Mouse (Mus musculus): ENCODE data around the gene Bckdk. TPM values are rescaled to one million over a fixed set of nuclear protein-coding genes. Genes with fewer than 3 reads are reported as not detected.

The Bckdk gene
- polyA plus RNA-seq, 1 experiment from 2014 or later, result 155 TPM

DNA sequence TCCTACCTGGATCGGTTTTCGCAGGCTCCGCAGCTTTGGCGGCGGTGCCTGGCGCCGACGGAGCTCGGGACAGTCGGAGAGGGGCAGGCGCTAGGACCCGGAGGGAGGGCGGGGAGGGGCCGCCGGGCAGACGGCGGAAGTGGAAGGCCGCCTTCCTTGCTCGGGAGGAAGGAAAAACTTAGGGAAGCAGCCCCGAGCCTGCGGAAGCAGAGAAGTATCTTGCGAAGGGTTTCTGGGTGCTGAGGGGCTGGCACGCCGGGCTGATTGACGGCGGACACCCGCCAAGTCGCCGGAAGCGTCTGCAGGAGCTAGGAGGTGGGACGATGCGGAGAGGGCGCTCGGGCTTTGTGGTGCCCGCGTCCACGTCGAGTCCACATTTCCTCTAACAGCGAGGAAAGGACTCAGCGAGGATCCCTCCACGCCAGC, 27.8 kb upstream of the Bckdk start, which contains the start of gene Zfp646:
Gene Zfp646 (plus strand): TSS at position 181 of the 426 bp plus-strand sequence.
- Histone ChIP-seq H3K27ac (ENCODE audit: low read depth, low read length) (peak within 1 kb of the TSS; percentile 99), H3K9me3 (ENCODE audit: control insufficient read depth, low read length) (no peaks in the 10 kb centered on the region), H3K27me3 (ENCODE audit: control insufficient read depth, insufficient read depth, low read length) (no peaks in the 10 kb centered on the region), H3K36me3 (ENCODE audit: control insufficient read depth, insufficient read depth, low read length) (peaks cover 34% of the 10 kb centered on the region), H3K4me1 (ENCODE audit: control insufficient read depth, insufficient read depth, low read length) (peaks cover 13% of the 10 kb centered on the region), H3K4me2 (replicated peaks; ENCODE audit: low read depth, low read length) (peak within 1 kb of the TSS; percentile 51), H3K4me3 (ENCODE audit: low read length) (peak within 1 kb of the TSS; percentile 81), H3K9ac (ENCODE audit: low read depth, low read length) (peak within 1 kb of the TSS; percentile 97)
- WGBS, result under 1% methylated on average over 41 of the region's 41 CpGs
- peak; percentile 87 for ATAC-seq (ENCODE audit: low FRiP score, low TSS enrichment)

DNA sequence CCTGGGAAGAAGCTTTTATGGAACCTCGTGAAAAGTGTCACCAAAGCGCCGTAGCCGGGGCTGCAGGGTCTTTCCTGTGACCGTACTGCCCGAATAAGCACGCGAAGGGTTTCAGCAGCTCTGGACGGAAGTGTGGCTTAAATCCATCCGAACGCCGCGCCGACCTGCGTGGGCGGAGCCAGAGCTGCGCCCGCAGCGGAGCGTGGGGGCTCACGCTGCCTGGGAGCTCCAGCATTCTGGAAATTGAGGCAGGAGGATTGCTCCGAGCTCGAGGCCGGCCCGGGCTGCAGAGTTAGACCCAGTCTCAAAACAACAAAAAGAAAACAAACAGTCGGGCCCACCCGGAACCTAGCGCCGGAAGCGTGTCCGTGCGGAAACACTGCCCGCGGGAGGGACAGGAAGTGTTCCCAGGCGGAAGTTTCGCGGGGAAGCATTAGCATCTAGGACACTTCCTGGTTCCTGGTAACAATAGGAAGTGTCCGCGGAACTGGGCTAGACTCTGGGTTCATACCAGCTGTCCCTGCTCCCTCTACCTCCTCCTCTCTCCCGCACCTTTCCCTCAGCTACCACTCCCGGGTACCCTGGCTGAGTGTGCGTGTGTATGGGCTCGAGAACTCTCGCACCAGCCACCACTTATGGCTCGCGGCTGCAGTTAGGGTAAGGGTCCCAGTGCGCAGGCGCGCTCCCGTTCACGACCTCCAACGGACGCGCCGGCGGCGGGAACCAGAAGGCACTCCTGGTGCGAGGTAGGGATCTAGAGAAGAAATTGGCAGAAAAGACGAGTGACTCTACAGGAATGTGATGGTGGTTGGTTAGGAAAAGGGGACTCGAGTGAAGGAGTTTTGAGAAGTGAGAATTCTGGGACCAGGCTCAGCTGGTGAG, 27.2 kb upstream of the Bckdk start, which contains the start of gene Zfp668:
Gene Zfp668 (minus strand): TSS at position 362 of the 882 bp plus-strand sequence.
- peak within 1 kb of the TSS; percentile 97 for H3K9ac ChIP-seq (ENCODE audit: low read depth, low read length)
- H3K4me1 ChIP-seq (ENCODE audit: control insufficient read depth, insufficient read depth, low read length), result peaks cover 13% of the 10 kb centered on the region
- peak within 1 kb of the TSS; percentile 81 for H3K4me3 ChIP-seq (ENCODE audit: low read length)
- peak; percentile 74 for ATAC-seq (ENCODE audit: low FRiP score, low TSS enrichment)
- WGBS, result under 1% methylated on average over 60 of the region's 60 CpGs
- H3K27ac ChIP-seq (ENCODE audit: low read depth, low read length), result peak within 1 kb of the TSS; percentile 99
- peaks cover 41% of the 10 kb centered on the region for H3K36me3 ChIP-seq (ENCODE audit: control insufficient read depth, insufficient read depth, low read length)
- no peaks in the 10 kb centered on the region for H3K9me3 ChIP-seq (ENCODE audit: control insufficient read depth, low read length)
- peak within 1 kb of the TSS; percentile 51 for H3K4me2 ChIP-seq (replicated peaks; ENCODE audit: low read depth, low read length)
- no peaks in the 10 kb centered on the region for H3K27me3 ChIP-seq (ENCODE audit: control insufficient read depth, insufficient read depth, low read length)

DNA sequence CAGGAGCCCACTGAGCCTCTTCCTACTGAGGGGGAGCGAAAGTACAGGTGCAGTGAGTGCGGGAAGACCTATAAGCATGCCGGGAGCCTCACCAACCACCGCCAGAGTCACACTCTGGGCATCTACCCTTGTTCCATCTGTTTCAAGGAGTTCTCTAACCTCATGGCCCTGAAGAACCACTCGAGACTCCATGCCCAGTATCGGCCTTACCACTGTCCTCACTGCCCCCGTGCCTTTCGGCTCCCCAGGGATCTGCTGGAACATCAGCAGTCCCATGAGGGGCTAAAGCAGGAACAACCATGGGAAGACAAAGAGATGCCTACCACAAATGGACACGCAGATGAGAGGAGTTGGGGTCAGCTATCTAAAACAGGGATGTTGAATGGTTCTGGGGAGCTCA, 24.6 kb upstream of the Bckdk start:
- WGBS, result 96% methylated on average over 9 of the region's 9 CpGs
- ATAC-seq (ENCODE audit: low FRiP score, low TSS enrichment), result no peak
- Histone ChIP-seq H3K9ac (ENCODE audit: low read depth, low read length) (no peak overlapping the region), H3K27ac (ENCODE audit: low read depth, low read length) (no peak overlapping the region), H3K9me3 (ENCODE audit: control insufficient read depth, low read length) (no peaks in the 10 kb centered on the region), H3K27me3 (ENCODE audit: control insufficient read depth, insufficient read depth, low read length) (no peaks in the 10 kb centered on the region), H3K4me3 (ENCODE audit: low read length) (no peak overlapping the region), H3K4me1 (ENCODE audit: control insufficient read depth, insufficient read depth, low read length) (peaks cover 15% of the 10 kb centered on the region; the same call in 1 of the 2 replicates), H3K4me2 (replicated peaks; ENCODE audit: low read depth, low read length) (no peak overlapping the region), H3K36me3 (ENCODE audit: control insufficient read depth, insufficient read depth, low read length) (peaks cover 64% of the 10 kb centered on the region)

DNA sequence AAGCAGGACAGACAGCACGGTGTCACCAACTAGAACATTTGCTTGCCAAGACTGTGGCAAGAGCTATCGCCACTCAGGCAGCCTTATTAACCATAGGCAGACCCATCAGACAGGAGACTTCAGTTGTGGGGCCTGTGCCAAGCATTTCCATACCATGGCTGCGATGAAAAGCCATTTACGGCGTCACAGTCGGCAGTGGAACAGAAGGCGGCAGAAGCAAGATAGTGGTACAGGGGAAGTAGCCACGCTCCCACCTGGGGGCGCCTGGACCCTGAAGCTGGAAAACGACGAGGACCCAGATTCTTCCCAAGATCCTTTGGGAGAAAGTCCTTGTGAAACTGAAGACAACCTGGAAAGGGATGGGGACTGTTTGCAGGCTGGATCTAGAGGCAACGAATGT, 23.5 kb upstream of the Bckdk start:
- Histone ChIP-seq H3K27ac (ENCODE audit: low read depth, low read length) (no peak overlapping the region), H3K4me1 (ENCODE audit: control insufficient read depth, insufficient read depth, low read length) (0 out of 2 replicates have a peak, but pooled peaks cover 12% of the 10 kb centered on the region), H3K9me3 (ENCODE audit: control insufficient read depth, low read length) (no peaks in the 10 kb centered on the region), H3K4me2 (replicated peaks; ENCODE audit: low read depth, low read length) (no peak overlapping the region), H3K4me3 (ENCODE audit: low read length) (no peak overlapping the region), H3K36me3 (ENCODE audit: control insufficient read depth, insufficient read depth, low read length) (peaks cover 73% of the 10 kb centered on the region), H3K27me3 (ENCODE audit: control insufficient read depth, insufficient read depth, low read length) (no peaks in the 10 kb centered on the region), H3K9ac (ENCODE audit: low read depth, low read length) (no peak overlapping the region)
- 85% methylated on average over 12 of the region's 12 CpGs for WGBS
- ATAC-seq (ENCODE audit: low FRiP score, low TSS enrichment), result no peak

DNA sequence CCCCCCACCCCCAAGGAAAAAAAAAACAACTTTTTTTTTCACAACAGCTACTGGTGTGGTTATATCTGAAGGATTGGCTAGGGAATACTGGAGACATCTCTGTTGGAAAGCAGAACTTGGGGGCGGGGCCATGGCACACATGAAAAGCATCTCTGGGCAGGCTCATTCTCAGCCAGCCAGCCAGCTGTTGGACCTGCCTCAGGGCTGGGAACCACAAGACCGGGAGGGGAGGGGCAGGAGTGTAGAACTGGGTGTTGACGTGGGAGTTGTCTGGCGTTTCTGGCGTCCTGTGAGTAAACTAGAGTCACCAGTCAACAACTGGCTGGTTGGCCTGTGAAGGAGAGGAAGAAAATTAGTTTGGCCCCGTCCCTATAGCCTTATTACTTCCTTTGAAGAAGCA, 17.9 kb upstream of the Bckdk start:
- Histone ChIP-seq H3K4me3 (ENCODE audit: low read length) (no peak overlapping the region), H3K36me3 (ENCODE audit: control insufficient read depth, insufficient read depth, low read length) (peaks cover 85% of the 10 kb centered on the region), H3K4me2 (replicated peaks; ENCODE audit: low read depth, low read length) (no peak overlapping the region), H3K9ac (ENCODE audit: low read depth, low read length) (no peak overlapping the region), H3K9me3 (ENCODE audit: control insufficient read depth, low read length) (no peaks in the 10 kb centered on the region), H3K27ac (ENCODE audit: low read depth, low read length) (no peak overlapping the region), H3K27me3 (ENCODE audit: control insufficient read depth, insufficient read depth, low read length) (no peaks in the 10 kb centered on the region), H3K4me1 (ENCODE audit: control insufficient read depth, insufficient read depth, low read length) (0 out of 2 replicates have a peak, but pooled peaks cover 6% of the 10 kb centered on the region)
- no peak for ATAC-seq (ENCODE audit: low FRiP score, low TSS enrichment)
- whole genome bisulfite sequencing, result 61% methylated on average over 6 of the region's 6 CpGs

DNA sequence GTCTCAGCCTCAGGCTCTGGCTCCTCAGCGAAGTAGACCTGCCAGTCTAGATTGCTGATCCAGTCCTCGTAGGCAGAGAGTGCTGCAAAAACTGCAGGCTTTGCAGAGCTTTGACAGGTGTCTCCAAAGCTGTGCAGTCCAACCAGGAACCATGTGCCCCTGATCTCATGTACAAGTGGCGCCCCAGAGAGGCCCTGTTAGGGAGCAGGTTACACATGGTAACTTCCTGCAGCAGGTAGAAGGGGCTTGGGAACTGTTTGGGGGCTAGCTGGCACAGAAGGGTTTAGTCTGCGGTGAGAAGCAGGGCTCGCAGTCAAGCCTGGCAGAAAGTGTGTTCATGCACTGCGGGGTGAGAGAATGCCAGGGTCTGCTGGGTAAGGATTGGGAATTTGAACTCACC, 17.3 kb upstream of the Bckdk start:
- Histone ChIP-seq H3K9me3 (ENCODE audit: control insufficient read depth, low read length) (no peaks in the 10 kb centered on the region), H3K36me3 (ENCODE audit: control insufficient read depth, insufficient read depth, low read length) (peaks cover 79% of the 10 kb centered on the region), H3K27me3 (ENCODE audit: control insufficient read depth, insufficient read depth, low read length) (no peaks in the 10 kb centered on the region), H3K4me2 (replicated peaks; ENCODE audit: low read depth, low read length) (no peak overlapping the region), H3K9ac (ENCODE audit: low read depth, low read length) (no peak overlapping the region), H3K4me1 (ENCODE audit: control insufficient read depth, insufficient read depth, low read length) (0 out of 2 replicates have a peak, but pooled peaks cover 6% of the 10 kb centered on the region), H3K4me3 (ENCODE audit: low read length) (no peak overlapping the region), H3K27ac (ENCODE audit: low read depth, low read length) (no peak overlapping the region)
- ATAC-seq (ENCODE audit: low FRiP score, low TSS enrichment), result no peak
- 97% methylated on average over 6 of the region's 6 CpGs for WGBS

DNA sequence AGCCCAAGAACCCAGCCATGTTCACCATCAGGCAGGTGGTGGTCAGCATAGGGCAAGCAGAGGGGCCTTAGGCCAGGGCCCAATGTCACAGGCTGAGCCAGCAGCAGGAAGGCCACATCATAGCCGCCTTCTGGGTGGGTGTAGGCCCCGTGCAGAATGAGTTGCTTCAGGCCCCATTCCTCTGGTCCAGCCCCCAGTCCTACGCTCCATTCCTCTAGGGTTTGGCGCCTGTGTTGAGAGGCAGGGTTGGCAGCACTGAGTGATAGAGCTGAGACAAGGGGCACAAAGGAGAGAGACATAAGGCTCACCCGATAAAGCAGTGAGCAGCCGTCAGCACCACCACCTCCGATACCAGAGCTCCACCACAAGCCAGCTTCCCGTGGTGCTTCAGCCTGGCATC, 16.7 kb upstream of the Bckdk start:
- H3K4me2 ChIP-seq (replicated peaks; ENCODE audit: low read depth, low read length), result no peak overlapping the region
- no peaks in the 10 kb centered on the region for H3K27me3 ChIP-seq (ENCODE audit: control insufficient read depth, insufficient read depth, low read length)
- H3K9ac ChIP-seq (ENCODE audit: low read depth, low read length), result no peak overlapping the region
- H3K27ac ChIP-seq (ENCODE audit: low read depth, low read length), result no peak overlapping the region
- H3K36me3 ChIP-seq (ENCODE audit: control insufficient read depth, insufficient read depth, low read length), result peaks cover 74% of the 10 kb centered on the region
- 81% methylated on average over 8 of the region's 8 CpGs for WGBS
- H3K9me3 ChIP-seq (ENCODE audit: control insufficient read depth, low read length), result no peaks in the 10 kb centered on the region
- no peak for ATAC-seq (ENCODE audit: low FRiP score, low TSS enrichment)
- H3K4me1 ChIP-seq (ENCODE audit: control insufficient read depth, insufficient read depth, low read length), result 0 out of 2 replicates have a peak, but pooled peaks cover 6% of the 10 kb centered on the region
- no peak overlapping the region for H3K4me3 ChIP-seq (ENCODE audit: low read length)

DNA sequence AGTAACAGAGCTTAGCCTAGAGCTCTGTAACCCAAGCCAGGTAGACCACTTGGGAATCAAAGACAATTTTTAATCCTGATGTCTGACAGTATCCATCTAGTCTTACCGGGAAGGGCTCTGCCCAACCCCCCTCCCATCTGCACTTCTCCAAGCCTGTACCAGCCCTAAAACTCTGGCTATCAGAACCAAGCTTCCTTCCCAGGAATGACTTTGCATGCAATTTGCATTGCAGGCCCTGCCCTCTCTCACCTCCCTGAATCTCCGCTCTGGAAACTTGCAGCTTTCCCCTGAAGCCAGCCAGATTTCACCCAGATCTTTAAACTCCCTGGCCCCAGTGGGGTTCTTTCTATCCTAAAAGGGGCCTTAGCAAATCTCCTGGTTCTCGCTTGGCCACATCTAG, 16.1 kb upstream of the Bckdk start:
- H3K4me1 ChIP-seq (ENCODE audit: control insufficient read depth, insufficient read depth, low read length), result 0 out of 2 replicates have a peak, but pooled peaks cover 6% of the 10 kb centered on the region
- no peak overlapping the region for H3K27ac ChIP-seq (ENCODE audit: low read depth, low read length)
- peaks cover 74% of the 10 kb centered on the region for H3K36me3 ChIP-seq (ENCODE audit: control insufficient read depth, insufficient read depth, low read length)
- no peak for ATAC-seq (ENCODE audit: low FRiP score, low TSS enrichment)
- H3K4me2 ChIP-seq (replicated peaks; ENCODE audit: low read depth, low read length), result no peak overlapping the region
- H3K27me3 ChIP-seq (ENCODE audit: control insufficient read depth, insufficient read depth, low read length), result no peaks in the 10 kb centered on the region
- 77% methylated on average over 3 of the region's 3 CpGs for WGBS
- no peak overlapping the region for H3K9ac ChIP-seq (ENCODE audit: low read depth, low read length)
- no peak overlapping the region for H3K4me3 ChIP-seq (ENCODE audit: low read length)
- no peaks in the 10 kb centered on the region for H3K9me3 ChIP-seq (ENCODE audit: control insufficient read depth, low read length)

DNA sequence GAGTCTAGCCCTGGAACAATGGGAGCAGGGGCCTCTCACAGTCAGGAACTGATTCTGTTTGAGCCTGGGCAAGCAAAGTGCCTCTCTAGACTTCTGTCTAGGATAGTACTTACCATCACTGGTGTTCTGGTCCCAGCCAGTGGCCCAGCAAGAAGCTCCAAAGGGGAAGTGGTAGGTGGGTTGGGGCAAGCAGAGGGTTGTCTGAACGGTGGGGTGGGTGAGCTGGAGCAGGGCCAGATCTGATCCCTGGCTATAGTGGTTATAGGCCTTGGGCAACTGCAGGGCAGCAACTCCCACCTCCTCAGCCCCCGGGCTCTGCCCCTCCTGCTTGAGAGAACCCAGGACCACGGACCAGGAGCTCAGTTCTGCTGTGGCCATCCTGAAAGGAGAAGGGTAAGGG, 15.1 kb upstream of the Bckdk start:
- no peaks in the 10 kb centered on the region for H3K9me3 ChIP-seq (ENCODE audit: control insufficient read depth, low read length)
- H3K4me2 ChIP-seq (replicated peaks; ENCODE audit: low read depth, low read length), result no peak overlapping the region
- H3K36me3 ChIP-seq (ENCODE audit: control insufficient read depth, insufficient read depth, low read length), result peaks cover 71% of the 10 kb centered on the region
- no peak overlapping the region for H3K9ac ChIP-seq (ENCODE audit: low read depth, low read length)
- no peaks in the 10 kb centered on the region for H3K27me3 ChIP-seq (ENCODE audit: control insufficient read depth, insufficient read depth, low read length)
- no peak overlapping the region for H3K4me3 ChIP-seq (ENCODE audit: low read length)
- 0 out of 2 replicates have a peak, but pooled peaks cover 2% of the 10 kb centered on the region for H3K4me1 ChIP-seq (ENCODE audit: control insufficient read depth, insufficient read depth, low read length)
- WGBS, result 71% methylated on average over 3 of the region's 3 CpGs
- ATAC-seq (ENCODE audit: low FRiP score, low TSS enrichment), result no peak
- H3K27ac ChIP-seq (ENCODE audit: low read depth, low read length), result no peak overlapping the region

Data from kidney, embryonic 14.5 days (tissue).